13 mouse cellular contexts compared by ENCODE assay signal in genomic region chr9:21012368-21012767, GRCm38 (mm10). TPM values are rescaled to one million over a fixed set of nuclear protein-coding genes. Genes with fewer than 3 reads are reported as not detected.
DNase-seq lines count a peak whose midpoint lies in the region; ATAC-seq and TF ChIP-seq lines count a peak whose summit lies in the region.
"Had no signal": no experiment of that assay in that cellular context is flagged by ENCODE, and none has a peak within 500 bp of the region (broad histone marks: within the 10 kb centered on the region; RNA-seq: fewer than 3 reads in every experiment).

No protein-coding gene starts in this region.

- H3K9me3 ChIP-seq in MEL (replicated peaks; ENCODE audit: insufficient read depth, low read length) = no peaks in the 10 kb centered on the region
- H3K9me3 ChIP-seq in liver, embryonic 11.5 days (ENCODE audit: control insufficient read depth, low read length) = no peaks in the 10 kb centered on the region
- no peaks in the 10 kb centered on the region for H3K9me3 ChIP-seq in forebrain, embryonic 14.5 days (replicated peaks; ENCODE audit: control insufficient read depth, low read length)
- H3K9me3 ChIP-seq: forebrain, embryonic 10.5 days had no signal

- TF ChIP-seq POLR2A in kidney, adult 2 months (IDR thresholded peaks at IDR 0.05; ENCODE audit: low read depth, low read length) = no peak
- no peak for TF ChIP-seq POLR2A in MEL (IDR thresholded peaks at IDR 0.05; ENCODE audit: control insufficient read depth in 1 of 2, insufficient read depth in 1 of 2, low read depth in 1 of 2, low read length in 2 of 2, poor library complexity in 1 of 2)

- no peak for TF ChIP-seq CTCF in kidney, adult 2 months (conservative IDR thresholded peaks at IDR 0.05; ENCODE audit: insufficient read depth, insufficient read length, low read depth, low read length)
- peak in 1 of 3 experiments; percentile 79; a peak in 2 of 6 replicates for TF ChIP-seq CTCF in MEL (IDR thresholded peaks at IDR 0.05 in 2 of 3, conservative IDR thresholded peaks at IDR 0.05 in 1 of 3; ENCODE audit: control insufficient read depth in 1 of 3, insufficient read depth in 1 of 3, low read depth in 2 of 3, low read length in 3 of 3, poor library complexity in 1 of 3, severe bottlenecking in 1 of 3)

- no peak overlapping the region for H3K4me3 ChIP-seq in kidney, adult 2 months (ENCODE audit: insufficient read depth, low read depth, low read length)
- H3K4me3 ChIP-seq in MEL (ENCODE audit: control insufficient read depth in 1 of 2, insufficient read depth in 1 of 2, low read depth in 2 of 2, low read length in 2 of 2) = peak overlapping the region; percentile 1 to 32
- no peak overlapping the region for H3K4me3 ChIP-seq in liver, embryonic 11.5 days (ENCODE audit: low read depth, low read length)
- H3K4me3 ChIP-seq in forebrain, embryonic 14.5 days (ENCODE audit: low read depth, low read length) = no peak overlapping the region
- H3K4me3 ChIP-seq: forebrain, embryonic 10.5 days had no signal

- no peak overlapping the region for H3K4me2 ChIP-seq in liver, embryonic 11.5 days
- H3K4me2 ChIP-seq in forebrain, embryonic 14.5 days (ENCODE audit: low read length) = no peak overlapping the region

- H3K36me3 ChIP-seq in kidney, adult 2 months (ENCODE audit: control insufficient read depth, insufficient read depth, low read length) = no peaks in the 10 kb centered on the region
- H3K36me3 ChIP-seq in MEL (ENCODE audit: control insufficient read depth in 1 of 2, insufficient read depth in 2 of 2, low read length in 2 of 2) = peaks cover 0 to 31% of the 10 kb centered on the region in 2 experiments; a peak in 3 of 4 replicates
- peaks cover 5% of the 10 kb centered on the region for H3K36me3 ChIP-seq in liver, embryonic 11.5 days (ENCODE audit: control insufficient read depth, insufficient read depth, low read length)
- peaks cover 17% of the 10 kb centered on the region for H3K36me3 ChIP-seq in forebrain, embryonic 14.5 days (ENCODE audit: control insufficient read depth, insufficient read depth, low read length)

- no peak for TF ChIP-seq EP300 in MEL (IDR thresholded peaks at IDR 0.05; ENCODE audit: low read depth in 1 of 2, low read length in 2 of 2)

- peak overlapping the region; percentile 33 for H3K27ac ChIP-seq in kidney, adult 2 months (ENCODE audit: insufficient read depth, low read depth, low read length)
- H3K27ac ChIP-seq in MEL (ENCODE audit: control insufficient read depth, low read depth, low read length) = peak overlapping the region; percentile 61
- no peak overlapping the region for H3K27ac ChIP-seq in liver, embryonic 11.5 days (ENCODE audit: low read depth, low read length)
- H3K27ac ChIP-seq in forebrain, embryonic 14.5 days (ENCODE audit: low read depth, low read length) = no peak overlapping the region
- H3K27ac ChIP-seq: forebrain, embryonic 10.5 days had no signal

- no peak for DNase-seq in kidney, adult 2 months
- DNase-seq in kidney, postnatal 14 days = no peak
- DNase-seq in A20 (ENCODE audit: low read depth, low spot score) (peak; percentile 14), MEL (ENCODE audit: low read depth, low spot score) (peak; percentile 83)
- no peak for DNase-seq in liver, embryonic 11.5 days (ENCODE audit: low spot score)
- DNase-seq in adrenal gland, postnatal 10 days = no peak
- DNase-seq in forebrain, embryonic 14.5 days (ENCODE audit: low spot score) = no peak
- DNase-seq: adrenal gland, adult 8-10 months; cerebellum, adult 11-12 months; right cerebral cortex, postnatal 14 days had no signal

- peak overlapping the region; percentile 32 for H3K9ac ChIP-seq in MEL (ENCODE audit: control insufficient read depth, low read depth, low read length, poor library complexity, severe bottlenecking)
- H3K9ac ChIP-seq in liver, embryonic 11.5 days (ENCODE audit: low read depth, low read length) = no peak overlapping the region
- no peak overlapping the region for H3K9ac ChIP-seq in forebrain, embryonic 14.5 days (ENCODE audit: low read length)

- H3K27me3 ChIP-seq in kidney, adult 2 months (replicated peaks; ENCODE audit: control insufficient read depth, insufficient read depth, low read length) = no peaks in the 10 kb centered on the region
- H3K27me3 ChIP-seq in MEL (ENCODE audit: control insufficient read depth in 1 of 2, insufficient read depth in 2 of 2, low read length in 2 of 2) = no peaks in the 10 kb centered on the region
- peaks cover 14% of the 10 kb centered on the region; the same call in 1 of the 2 replicates for H3K27me3 ChIP-seq in liver, embryonic 11.5 days (replicated peaks; ENCODE audit: control insufficient read depth, insufficient read depth, low read length)
- peaks cover 34% of the 10 kb centered on the region for H3K27me3 ChIP-seq in forebrain, embryonic 14.5 days (replicated peaks; ENCODE audit: control insufficient read depth, insufficient read depth, low read length)

- peaks cover 11% of the 10 kb centered on the region for H3K79me2 ChIP-seq in MEL (ENCODE audit: control insufficient read depth, insufficient read depth, low read length, poor library complexity)

- H3K4me1 ChIP-seq in kidney, adult 2 months (ENCODE audit: control insufficient read depth, insufficient read depth, low read length) = no peaks in the 10 kb centered on the region
- H3K4me1 ChIP-seq in MEL (ENCODE audit: control insufficient read depth in 1 of 2, insufficient read depth in 2 of 2, low read length in 2 of 2) = peaks cover 20 to 48% of the 10 kb centered on the region in 2 experiments
- H3K4me1 ChIP-seq in liver, embryonic 11.5 days (replicated peaks; ENCODE audit: control insufficient read depth, insufficient read depth, low read length) = peaks cover 27% of the 10 kb centered on the region
- no peaks in the 10 kb centered on the region for H3K4me1 ChIP-seq in forebrain, embryonic 14.5 days (ENCODE audit: control insufficient read depth, insufficient read depth, low read length)

- ATAC-seq in liver, embryonic 11.5 days (replicated peaks; ENCODE audit: low FRiP score) = 0 out of 2 replicates have a peak, but pooled peaks have one; percentile 27
- ATAC-seq in forebrain, embryonic 14.5 days = no peak

- TF ChIP-seq RAD21 in MEL (IDR thresholded peaks at IDR 0.05; ENCODE audit: low read depth, low read length) = no peak

- 29% methylated on average over 1 of the region's 1 CpGs for WGBS in kidney, adult 2 months
- 35% methylated on average over 1 of the region's 1 CpGs for WGBS in liver, embryonic 11.5 days
- 22% methylated on average over 1 of the region's 1 CpGs for WGBS in forebrain, embryonic 14.5 days

TF ChIP-seq in MEL, 35 proteins besides CTCF, POLR2A, EP300 and RAD21 (continues in another document):
- TF ChIP-seq TCF12 (IDR thresholded peaks at IDR 0.05; ENCODE audit: low read depth, low read length) = no peak
- no peak for TF ChIP-seq MAX (IDR thresholded peaks at IDR 0.05; ENCODE audit: low read length)
- TF ChIP-seq UBTF (IDR thresholded peaks at IDR 0.05; ENCODE audit: borderline replicate concordance, insufficient read depth, low read depth, low read length) = no peak
- no peak for TF ChIP-seq ZC3H11A (IDR thresholded peaks at IDR 0.05; ENCODE audit: low read depth, low read length)
- no peak for TF ChIP-seq TBP (IDR thresholded peaks at IDR 0.05; ENCODE audit: low read depth, low read length)
- TF ChIP-seq CHD2 (IDR thresholded peaks at IDR 0.05; ENCODE audit: low read length) = no peak

RNA-seq across cellular contexts. Expression of gene Icam1, which starts 3.4 kb away (rescaled TPM):
- polyA plus RNA-seq in kidney, adult 2 months (2012; rRNA removed) = 23.4 and 25.9 TPM in 2 replicates
- total RNA-seq in MEL (2012; rRNA removed) = 24.4 and 26.0 TPM in 2 replicates
- polyA plus RNA-seq in MEL (2012; ENCODE audit: insufficient read depth in 1 of 2, insufficient read length in 2 of 2, low read depth in 1 of 2, low replicate concordance in 2 of 2, missing spikeins in 1 of 2) = 10 to 100 TPM in 1 of 2 experiments, not detected in 1; 31.0 TPM
- 12.2 and 13.0 TPM in 2 replicates for polyA plus RNA-seq in liver, embryonic 11.5 days (2014; fragmentation: Nextera tagmentation; extraction: Ambion mirVana)
- total RNA-seq in adrenal gland, postnatal 10 days (2021) = 10 to 100 TPM; 10.8 to 12.4 TPM
- 2.6 and 3.5 TPM in 2 replicates for polyA plus RNA-seq in forebrain, embryonic 14.5 days (2014; fragmentation: Nextera tagmentation; extraction: Ambion mirVana)

RNA-seq across cellular contexts. Expression of gene Mrpl4, which starts 9.8 kb away (rescaled TPM):
- polyA plus RNA-seq in kidney, adult 2 months (2012; rRNA removed) = 175 and 213 TPM in 2 replicates
- total RNA-seq in MEL (2012; rRNA removed) = 280 and 282 TPM in 2 replicates
- 100 to 1,000 TPM in 1 of 2 experiments, not detected in 1; 474 TPM for polyA plus RNA-seq in MEL (2012; ENCODE audit: insufficient read depth in 1 of 2, insufficient read length in 2 of 2, low read depth in 1 of 2, low replicate concordance in 2 of 2, missing spikeins in 1 of 2)
- polyA plus RNA-seq in liver, embryonic 11.5 days (2014; fragmentation: Nextera tagmentation; extraction: Ambion mirVana) = 138 and 145 TPM in 2 replicates
- 100 to 1,000 TPM; 121 to 125 TPM for total RNA-seq in adrenal gland, postnatal 10 days (2021)
- polyA plus RNA-seq in forebrain, embryonic 14.5 days (2014; fragmentation: Nextera tagmentation; extraction: Ambion mirVana) = 118 and 129 TPM in 2 replicates

RNA-seq across cellular contexts. Expression of gene Icam4, which starts 16.8 kb away (rescaled TPM):
- 1.2 and 1.4 TPM in 2 replicates for polyA plus RNA-seq in kidney, adult 2 months (2012; rRNA removed)
- total RNA-seq in MEL (2012; rRNA removed) = 259 and 260 TPM in 2 replicates
- 100 to 1,000 TPM; 193 to 268 TPM for polyA plus RNA-seq in MEL (2012; ENCODE audit: insufficient read depth in 1 of 2, insufficient read length in 2 of 2, low read depth in 1 of 2, low replicate concordance in 2 of 2, missing spikeins in 1 of 2)
- polyA plus RNA-seq in liver, embryonic 11.5 days (2014; fragmentation: Nextera tagmentation; extraction: Ambion mirVana) = 146 and 147 TPM in 2 replicates
- 1 to 10 TPM; 2.3 to 3.2 TPM for total RNA-seq in adrenal gland, postnatal 10 days (2021)
- polyA plus RNA-seq in forebrain, embryonic 14.5 days (2014; fragmentation: Nextera tagmentation; extraction: Ambion mirVana) = not detected in 2 replicates
- total RNA-seq: midbrain, postnatal 0 days had no signal

RNA-seq across cellular contexts. Expression of gene Icam5, which starts 19.5 kb away (rescaled TPM):
- polyA plus RNA-seq in kidney, adult 2 months (2012; rRNA removed) = 0.34 and 0.49 TPM in 2 replicates
- total RNA-seq in MEL (2012; rRNA removed) = 4.8 TPM in 2 replicates
- polyA plus RNA-seq in MEL (2012; ENCODE audit: insufficient read depth in 1 of 2, insufficient read length in 2 of 2, low read depth in 1 of 2, low replicate concordance in 2 of 2, missing spikeins in 1 of 2) = 1 to 10 TPM in 1 of 2 experiments, not detected in 1; 9.5 TPM
- 0.37 and 0.44 TPM in 2 replicates for polyA plus RNA-seq in liver, embryonic 11.5 days (2014; fragmentation: Nextera tagmentation; extraction: Ambion mirVana)
- total RNA-seq in adrenal gland, postnatal 10 days (2021) = under 1 TPM; 0.51 to 0.67 TPM
- 0.63 and 1.0 TPM in 2 replicates for polyA plus RNA-seq in forebrain, embryonic 14.5 days (2014; fragmentation: Nextera tagmentation; extraction: Ambion mirVana)
- total RNA-seq: liver, adult 2 months had no signal

RNA-seq across cellular contexts. Expression of gene S1pr2, which starts 35.8 kb away (rescaled TPM):
- 3.5 and 4.0 TPM in 2 replicates for polyA plus RNA-seq in kidney, adult 2 months (2012; rRNA removed)
- total RNA-seq in MEL (2012; rRNA removed) = 6.4 and 6.6 TPM in 2 replicates
- 10 to 100 TPM in 1 of 2 experiments, not detected in 1; 27.4 TPM for polyA plus RNA-seq in MEL (2012; ENCODE audit: insufficient read depth in 1 of 2, insufficient read length in 2 of 2, low read depth in 1 of 2, low replicate concordance in 2 of 2, missing spikeins in 1 of 2)
- polyA plus RNA-seq in liver, embryonic 11.5 days (2014; fragmentation: Nextera tagmentation; extraction: Ambion mirVana) = 15.2 and 16.8 TPM in 2 replicates
- total RNA-seq in adrenal gland, postnatal 10 days (2021) = 1 to 10 TPM; 7.4 to 9.7 TPM
- polyA plus RNA-seq in forebrain, embryonic 14.5 days (2014; fragmentation: Nextera tagmentation; extraction: Ambion mirVana) = 5.9 and 7.8 TPM in 2 replicates

Comparison
In these comparisons a context has a peak if more than half of its experiments do, and no peak if none do; other contexts are left out.
1. DNase-seq: peak in A20 (single experiment) and MEL (single experiment); none in kidney, adult 2 months (single experiment), kidney, postnatal 14 days (single experiment), liver, embryonic 11.5 days (single experiment), adrenal gland, postnatal 10 days (single experiment) and forebrain, embryonic 14.5 days (single experiment).
2. H3K27ac ChIP-seq: peak in kidney, adult 2 months (single experiment) and MEL (single experiment); none in liver, embryonic 11.5 days (single experiment) and forebrain, embryonic 14.5 days (single experiment).
3. H3K4me3 ChIP-seq: peak in MEL (2 of 2); none in kidney, adult 2 months (single experiment), liver, embryonic 11.5 days (single experiment) and forebrain, embryonic 14.5 days (single experiment).
4. RNA of gene Icam4, which starts 16.8 kb away (polyA plus RNA-seq): 193 to 268 TPM in MEL and 146 to 147 TPM in liver, embryonic 11.5 days; 1.2 to 1.4 TPM in kidney, adult 2 months and not detected in forebrain, embryonic 14.5 days; every median in the first group is over 10 times any median in the second.